Mouse (Mus musculus): ENCODE data around the gene Sept9. TPM values are rescaled to one million over a fixed set of nuclear protein-coding genes. Genes with fewer than 3 reads are reported as not detected.

The Sept9 gene
- polyA plus RNA-seq, 1 experiment from 2014 or later, result 135 TPM

GRCm38 (mm10) chr11:117403073-117403472, 203.6 kb downstream of the Sept9 start:
- no peaks in the 10 kb centered on the region for H3K9me3 ChIP-seq
- H3K4me1 ChIP-seq, result peaks cover 19% of the 10 kb centered on the region
- H3K36me3 ChIP-seq, result no peaks in the 10 kb centered on the region
- WGBS, result 67% methylated on average over 6 of the region's 6 CpGs
- H3K4me3 ChIP-seq, result no peak overlapping the region
- H3K27me3 ChIP-seq, result peaks cover 21% of the 10 kb centered on the region
- no peak for ATAC-seq (ENCODE audit: insufficient number of reproducible peaks, low FRiP score, low TSS enrichment, low read depth)
- H3K4me2 ChIP-seq, result no peak overlapping the region
- H3K27ac ChIP-seq, result no peak overlapping the region
- no peak overlapping the region for H3K9ac ChIP-seq

GRCm38 (mm10) chr11:117403781-117404180, 204.3 kb downstream of the Sept9 start:
- no peak overlapping the region for H3K27ac ChIP-seq
- peaks cover 21% of the 10 kb centered on the region for H3K27me3 ChIP-seq
- no peak for ATAC-seq (ENCODE audit: insufficient number of reproducible peaks, low FRiP score, low TSS enrichment, low read depth)
- no peak overlapping the region for H3K4me3 ChIP-seq
- 49% methylated on average over 7 of the region's 7 CpGs for WGBS
- H3K9me3 ChIP-seq, result no peaks in the 10 kb centered on the region
- H3K4me1 ChIP-seq, result peaks cover 26% of the 10 kb centered on the region
- H3K36me3 ChIP-seq, result no peaks in the 10 kb centered on the region
- H3K9ac ChIP-seq, result no peak overlapping the region
- no peak overlapping the region for H3K4me2 ChIP-seq

GRCm38 (mm10) chr11:117406711-117407110, 207.2 kb downstream of the Sept9 start:
- no peak overlapping the region for H3K27ac ChIP-seq
- H3K4me1 ChIP-seq, result peaks cover 34% of the 10 kb centered on the region
- H3K9ac ChIP-seq, result no peak overlapping the region
- WGBS, result 89% methylated on average over 1 of the region's 1 CpGs
- no peak overlapping the region for H3K4me3 ChIP-seq
- H3K9me3 ChIP-seq, result no peaks in the 10 kb centered on the region
- no peaks in the 10 kb centered on the region for H3K36me3 ChIP-seq
- no peak for ATAC-seq (ENCODE audit: insufficient number of reproducible peaks, low FRiP score, low TSS enrichment, low read depth)
- peaks cover 27% of the 10 kb centered on the region for H3K27me3 ChIP-seq
- no peak overlapping the region for H3K4me2 ChIP-seq

GRCm38 (mm10) chr11:117407196-117407595, 207.7 kb downstream of the Sept9 start:
- Histone ChIP-seq H3K27ac (0 out of 2 replicates have a peak overlapping the region, but pooled peaks have one; percentile 34), H3K27me3 (peaks cover 27% of the 10 kb centered on the region), H3K36me3 (no peaks in the 10 kb centered on the region), H3K9ac (no peak overlapping the region), H3K4me3 (peak overlapping the region; percentile 29), H3K9me3 (no peaks in the 10 kb centered on the region), H3K4me1 (peaks cover 34% of the 10 kb centered on the region), H3K4me2 (peak overlapping the region; percentile 58)
- WGBS, result 21% methylated on average over 4 of the region's 4 CpGs
- no peak for ATAC-seq (ENCODE audit: insufficient number of reproducible peaks, low FRiP score, low TSS enrichment, low read depth)

- WGBS, result 1% methylated on average over 28 of the region's 28 CpGs
Measured at GRCm38 (mm10) chr11:117407651-117408441, 208.4 kb downstream of the Sept9 start.

GRCm38 (mm10) chr11:117408442-117409031, 209.1 kb downstream of the Sept9 start:
- H3K27me3 ChIP-seq, result peaks cover 35% of the 10 kb centered on the region
- no peaks in the 10 kb centered on the region for H3K36me3 ChIP-seq
- no peak for ATAC-seq (ENCODE audit: insufficient number of reproducible peaks, low FRiP score, low TSS enrichment, low read depth)
- H3K4me2 ChIP-seq, result peak overlapping the region; percentile 58
- H3K9ac ChIP-seq, result no peak overlapping the region
- H3K27ac ChIP-seq, result no peak overlapping the region
- H3K9me3 ChIP-seq, result no peaks in the 10 kb centered on the region
- H3K4me3 ChIP-seq, result peak overlapping the region; percentile 29
- peaks cover 36% of the 10 kb centered on the region for H3K4me1 ChIP-seq
- WGBS, result 8% methylated on average over 16 of the region's 16 CpGs

More at GRCm38 (mm10) chr11:117407651-117408441, 208.4 kb downstream of the Sept9 start:
- peak overlapping the region; percentile 29 for H3K4me3 ChIP-seq
- ATAC-seq (ENCODE audit: insufficient number of reproducible peaks, low FRiP score, low TSS enrichment, low read depth), result peak; percentile 30; the same call in 1 of the 2 replicates
- H3K27me3 ChIP-seq, result peaks cover 30% of the 10 kb centered on the region
- no peaks in the 10 kb centered on the region for H3K36me3 ChIP-seq
- peak overlapping the region; percentile 34; the same call in 1 of the 2 replicates for H3K27ac ChIP-seq
- H3K9me3 ChIP-seq, result no peaks in the 10 kb centered on the region
- peak overlapping the region; percentile 58 for H3K4me2 ChIP-seq
- H3K4me1 ChIP-seq, result peaks cover 34% of the 10 kb centered on the region
- H3K9ac ChIP-seq, result 0 out of 2 replicates have a peak overlapping the region, but pooled peaks have one; percentile 23

- H3K9me3 ChIP-seq, result no peaks in the 10 kb centered on the region
- no peak overlapping the region for H3K4me2 ChIP-seq
- no peaks in the 10 kb centered on the region for H3K36me3 ChIP-seq
- no peak for ATAC-seq (ENCODE audit: insufficient number of reproducible peaks, low FRiP score, low TSS enrichment, low read depth)
- H3K4me3 ChIP-seq, result no peak overlapping the region
- no peak overlapping the region for H3K27ac ChIP-seq
- WGBS, result 38% methylated on average over 11 of the region's 11 CpGs
- peaks cover 31% of the 10 kb centered on the region for H3K27me3 ChIP-seq
- peaks cover 40% of the 10 kb centered on the region for H3K4me1 ChIP-seq
- H3K9ac ChIP-seq, result no peak overlapping the region
Measured at GRCm38 (mm10) chr11:117409331-117409730, 209.9 kb downstream of the Sept9 start.

- no peak overlapping the region for H3K4me3 ChIP-seq
- no peaks in the 10 kb centered on the region for H3K36me3 ChIP-seq
- no peaks in the 10 kb centered on the region for H3K9me3 ChIP-seq
- no peak overlapping the region for H3K9ac ChIP-seq
- ATAC-seq (ENCODE audit: insufficient number of reproducible peaks, low FRiP score, low TSS enrichment, low read depth), result no peak
- no peak overlapping the region for H3K27ac ChIP-seq
- WGBS, result 14% methylated on average over 6 of the region's 6 CpGs
- H3K4me2 ChIP-seq, result no peak overlapping the region
- peaks cover 47% of the 10 kb centered on the region for H3K4me1 ChIP-seq
- H3K27me3 ChIP-seq, result peaks cover 37% of the 10 kb centered on the region
Measured at GRCm38 (mm10) chr11:117410059-117410458, 210.6 kb downstream of the Sept9 start.

- H3K4me2 ChIP-seq, result no peak overlapping the region
- H3K27ac ChIP-seq, result no peak overlapping the region
- H3K9ac ChIP-seq, result no peak overlapping the region
- ATAC-seq (ENCODE audit: insufficient number of reproducible peaks, low FRiP score, low TSS enrichment, low read depth), result no peak
- H3K9me3 ChIP-seq, result no peaks in the 10 kb centered on the region
- H3K36me3 ChIP-seq, result no peaks in the 10 kb centered on the region
- peaks cover 60% of the 10 kb centered on the region for H3K4me1 ChIP-seq
- 84% methylated on average over 4 of the region's 4 CpGs for WGBS
- H3K4me3 ChIP-seq, result no peak overlapping the region
- H3K27me3 ChIP-seq, result peaks cover 46% of the 10 kb centered on the region
Measured at GRCm38 (mm10) chr11:117411663-117412062, 212.2 kb downstream of the Sept9 start.

Other genes with a start within 250 kb of the Sept9 start
- gene Sec14l1, start 84.5 kb upstream of the Sept9 start, polyA plus RNA-seq (2015; fragmentation: Nextera tagmentation; extraction: Ambion mirVana), result 59.2 and 69.7 TPM in 2 replicates